Mouse (Mus musculus): Measurements from ENCODE around the gene Ccdc24. TPM values are rescaled to one million over a fixed set of nuclear protein-coding genes. Genes with fewer than 3 reads are reported as not detected.

The Ccdc24 gene
- total and polyA plus RNA-seq, 2 experiments from 2014 or later: 0.27 to 1.4 TPM

DNA sequence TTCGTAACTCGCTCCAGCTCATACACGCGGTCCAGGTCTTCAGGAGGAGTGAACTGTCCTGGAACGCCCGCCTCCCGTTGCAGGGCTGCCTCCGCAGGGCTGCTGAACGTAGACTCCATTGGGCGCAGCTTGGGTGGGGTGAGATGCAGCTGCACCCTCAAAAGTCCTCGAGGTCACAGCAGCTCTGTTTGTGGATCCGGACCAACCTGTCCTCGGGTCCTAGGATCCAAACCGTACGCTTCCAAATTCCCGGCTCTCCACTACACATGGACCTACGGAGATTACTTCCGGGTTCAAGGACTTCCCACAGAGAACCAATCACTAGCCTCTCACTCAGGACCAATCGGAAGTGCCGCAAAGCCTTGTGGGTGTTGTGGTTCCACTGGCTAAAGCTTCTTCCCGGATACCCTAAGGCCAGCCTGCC lies 19.4 kb upstream of the Ccdc24 start, which contains the start of gene Dph2:
TSS of gene Dph2 (minus strand) at position 295 of the 424 bp plus-strand sequence.
- Histone ChIP-seq H3K4me1 (ENCODE audit: control insufficient read depth, insufficient read depth) (peaks cover 4% of the 10 kb centered on the region; the same call in 1 of the 2 replicates), H3K4me3 (ENCODE audit: low read depth, low read length) (peak within 1 kb of the TSS; percentile 63), H3K27ac (ENCODE audit: low read depth) (no peak within 1 kb of the TSS), H3K36me3 (replicated peaks; ENCODE audit: control insufficient read depth, insufficient read depth, low read length) (peaks cover 23% of the 10 kb centered on the region), H3K9ac (replicated peaks; ENCODE audit: low read depth, low read length) (peak within 1 kb of the TSS; percentile 36), H3K4me2 (ENCODE audit: low read depth, low read length) (peak within 1 kb of the TSS; percentile 79), H3K27me3 (ENCODE audit: control insufficient read depth, insufficient read depth, low read length) (no peaks in the 10 kb centered on the region), H3K9me3 (replicated peaks; ENCODE audit: control insufficient read depth, low read length) (no peaks in the 10 kb centered on the region)
- 1% methylated on average over 21 of the region's 21 CpGs for WGBS
- TF ChIP-seq CTCF (IDR thresholded peaks at IDR 0.05; ENCODE audit: low read depth) (no peak), EP300 (IDR thresholded peaks at IDR 0.05; ENCODE audit: low read depth) (no peak)
- DNase-seq (ENCODE audit: low spot score) (peak; percentile 94), ATAC-seq (ENCODE audit: insufficient read depth, low read depth) (peak; percentile 84)

DNA sequence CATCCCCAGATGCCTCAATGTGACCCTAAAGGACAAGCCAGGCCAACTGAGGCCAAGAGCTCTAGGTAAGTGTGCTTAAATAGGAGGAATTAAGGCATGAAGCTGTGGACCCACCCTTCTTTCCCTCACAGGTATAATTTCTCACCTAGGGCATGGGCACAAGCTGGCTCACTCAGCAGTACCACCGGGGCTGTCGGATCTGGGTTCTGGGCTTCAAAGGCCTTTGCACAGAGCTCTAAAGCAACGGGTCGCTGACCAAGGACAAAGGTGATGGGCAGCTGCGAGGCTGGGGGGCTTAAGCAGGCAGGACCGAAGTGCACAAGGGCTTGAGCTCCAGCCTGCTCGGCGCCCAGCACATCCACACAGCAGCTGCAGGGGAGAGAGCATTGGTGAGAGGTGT lies 18.4 kb upstream of the Ccdc24 start:
- 80% methylated on average over 8 of the region's 8 CpGs for WGBS
- Histone ChIP-seq H3K27ac (ENCODE audit: low read depth) (no peak overlapping the region), H3K4me1 (ENCODE audit: control insufficient read depth, insufficient read depth) (peaks cover 4% of the 10 kb centered on the region; the same call in 1 of the 2 replicates), H3K27me3 (ENCODE audit: control insufficient read depth, insufficient read depth, low read length) (no peaks in the 10 kb centered on the region), H3K36me3 (replicated peaks; ENCODE audit: control insufficient read depth, insufficient read depth, low read length) (peaks cover 16% of the 10 kb centered on the region), H3K4me2 (ENCODE audit: low read depth, low read length) (peak overlapping the region; percentile 79; the same call in 1 of the 2 replicates), H3K4me3 (ENCODE audit: low read depth, low read length) (no peak overlapping the region), H3K9me3 (replicated peaks; ENCODE audit: control insufficient read depth, low read length) (no peaks in the 10 kb centered on the region), H3K9ac (replicated peaks; ENCODE audit: low read depth, low read length) (no peak overlapping the region)
- no peak for DNase-seq (ENCODE audit: low spot score)
- TF ChIP-seq CTCF (IDR thresholded peaks at IDR 0.05; ENCODE audit: low read depth) (no peak), EP300 (IDR thresholded peaks at IDR 0.05; ENCODE audit: low read depth) (no peak)
- ATAC-seq (ENCODE audit: insufficient read depth, low read depth): no peak

DNA sequence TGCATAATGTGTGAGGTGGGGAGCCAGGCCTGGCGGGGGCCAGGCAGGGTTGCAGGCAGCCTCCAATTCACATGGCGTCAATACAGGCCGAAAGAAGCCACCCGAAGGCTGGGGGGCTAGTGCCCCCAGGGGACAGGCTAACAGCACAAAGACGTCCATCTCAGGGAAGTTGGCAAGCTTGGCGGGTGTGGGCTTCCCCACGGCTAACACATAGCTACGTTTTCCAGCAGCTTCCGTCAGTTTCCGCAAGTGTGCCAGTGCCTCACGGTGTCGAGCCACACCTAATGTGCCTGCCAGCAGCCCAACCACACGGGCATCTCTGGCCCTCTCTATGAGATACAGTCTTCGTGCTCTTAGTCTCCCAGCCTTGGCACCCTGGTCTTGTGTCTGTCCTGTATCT lies 17.7 kb upstream of the Ccdc24 start:
- H3K4me3 ChIP-seq (ENCODE audit: low read depth, low read length): no peak overlapping the region
- H3K9ac ChIP-seq (replicated peaks; ENCODE audit: low read depth, low read length): no peak overlapping the region
- TF ChIP-seq CTCF (IDR thresholded peaks at IDR 0.05; ENCODE audit: low read depth) (no peak), EP300 (IDR thresholded peaks at IDR 0.05; ENCODE audit: low read depth) (no peak)
- DNase-seq (ENCODE audit: low spot score) (no peak), ATAC-seq (ENCODE audit: insufficient read depth, low read depth) (no peak)
- H3K27ac ChIP-seq (ENCODE audit: low read depth): no peak overlapping the region
- H3K4me2 ChIP-seq (ENCODE audit: low read depth, low read length): no peak overlapping the region
- no peaks in the 10 kb centered on the region for H3K27me3 ChIP-seq (ENCODE audit: control insufficient read depth, insufficient read depth, low read length)
- WGBS: 90% methylated on average over 14 of the region's 14 CpGs
- peaks cover 4% of the 10 kb centered on the region; the same call in 1 of the 2 replicates for H3K4me1 ChIP-seq (ENCODE audit: control insufficient read depth, insufficient read depth)
- H3K9me3 ChIP-seq (replicated peaks; ENCODE audit: control insufficient read depth, low read length): no peaks in the 10 kb centered on the region
- H3K36me3 ChIP-seq (replicated peaks; ENCODE audit: control insufficient read depth, insufficient read depth, low read length): peaks cover 23% of the 10 kb centered on the region

DNA sequence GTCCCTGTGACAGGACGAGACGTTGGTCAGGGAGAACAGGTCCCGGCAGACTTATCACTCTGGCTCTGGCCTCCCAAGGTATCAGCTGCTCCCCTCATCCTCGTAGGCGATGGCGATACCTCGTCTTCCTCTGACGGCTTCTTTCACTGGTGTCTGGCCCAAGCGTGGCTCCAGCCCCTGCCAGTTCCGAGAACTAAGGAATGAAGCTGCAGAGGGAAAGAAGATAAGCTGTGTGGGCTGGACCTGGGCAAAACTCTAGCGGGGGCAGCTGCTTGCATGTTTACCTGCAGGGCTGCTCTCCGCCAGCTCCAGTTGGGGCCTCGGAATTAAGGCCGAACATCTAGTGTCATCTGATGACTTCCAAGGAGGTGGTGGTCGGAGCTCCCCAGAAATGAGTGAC lies 17.1 kb upstream of the Ccdc24 start:
- peaks cover 4% of the 10 kb centered on the region; the same call in 1 of the 2 replicates for H3K4me1 ChIP-seq (ENCODE audit: control insufficient read depth, insufficient read depth)
- H3K9ac ChIP-seq (replicated peaks; ENCODE audit: low read depth, low read length): no peak overlapping the region
- H3K4me3 ChIP-seq (ENCODE audit: low read depth, low read length): no peak overlapping the region
- 81% methylated on average over 15 of the region's 15 CpGs for WGBS
- H3K36me3 ChIP-seq (replicated peaks; ENCODE audit: control insufficient read depth, insufficient read depth, low read length): peaks cover 25% of the 10 kb centered on the region
- TF ChIP-seq CTCF (IDR thresholded peaks at IDR 0.05; ENCODE audit: low read depth): no peak
- TF ChIP-seq EP300 (IDR thresholded peaks at IDR 0.05; ENCODE audit: low read depth): no peak
- H3K9me3 ChIP-seq (replicated peaks; ENCODE audit: control insufficient read depth, low read length): no peaks in the 10 kb centered on the region
- no peak for DNase-seq (ENCODE audit: low spot score)
- no peak for ATAC-seq (ENCODE audit: insufficient read depth, low read depth)
- H3K27me3 ChIP-seq (ENCODE audit: control insufficient read depth, insufficient read depth, low read length): no peaks in the 10 kb centered on the region
- H3K4me2 ChIP-seq (ENCODE audit: low read depth, low read length): no peak overlapping the region
- no peak overlapping the region for H3K27ac ChIP-seq (ENCODE audit: low read depth)

DNA sequence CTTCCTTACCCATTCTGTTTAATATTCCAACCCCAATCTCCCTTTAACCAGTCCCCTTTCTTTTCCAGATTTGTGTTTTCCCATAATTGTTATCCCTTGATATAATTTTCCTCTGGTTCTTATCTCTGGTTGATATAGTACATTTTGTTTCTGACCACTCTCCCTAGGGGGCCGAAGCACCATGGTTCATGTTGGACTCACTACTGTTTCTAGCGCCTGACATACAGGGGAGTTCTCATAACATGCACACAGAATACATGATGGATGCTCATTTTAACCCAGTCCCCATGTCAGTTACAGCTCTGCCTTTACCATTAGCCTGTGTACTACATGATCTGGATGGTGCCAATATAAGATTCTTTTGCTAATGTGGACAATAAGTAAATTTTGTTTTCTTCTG lies 15.6 kb upstream of the Ccdc24 start:
- no peak overlapping the region for H3K9ac ChIP-seq (replicated peaks; ENCODE audit: low read depth, low read length)
- no peak overlapping the region for H3K4me2 ChIP-seq (ENCODE audit: low read depth, low read length)
- TF ChIP-seq CTCF (IDR thresholded peaks at IDR 0.05; ENCODE audit: low read depth) (no peak), EP300 (IDR thresholded peaks at IDR 0.05; ENCODE audit: low read depth) (no peak)

DNA sequence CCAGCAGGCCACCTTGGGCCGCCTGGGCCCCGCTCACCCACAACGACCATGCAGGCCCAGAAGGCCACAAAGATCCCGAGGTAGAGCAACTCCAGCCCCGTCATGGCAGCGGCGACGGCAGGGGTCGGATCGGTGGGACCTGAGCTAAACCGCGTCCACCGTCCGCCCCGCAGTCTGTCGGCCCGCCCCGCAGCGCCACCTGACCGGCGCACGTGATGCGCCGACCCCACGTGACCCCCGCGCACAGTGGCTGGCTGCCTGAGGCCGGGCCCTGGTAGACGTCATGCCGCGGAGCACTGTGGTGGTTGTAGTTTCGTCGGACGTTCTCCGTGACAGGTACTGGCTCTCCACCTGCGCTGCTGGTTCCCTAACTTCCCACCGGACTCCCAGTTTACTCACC lies 14.8 kb upstream of the Ccdc24 start, which contains the start of gene Atp6v0b:
TSS of gene Atp6v0b (minus strand) at position 201 of the 400 bp plus-strand sequence.
- H3K27ac ChIP-seq (ENCODE audit: low read depth): peak within 1 kb of the TSS; percentile 54

More for the DNA sequence above, 15.6 kb upstream of the Ccdc24 start:
- ATAC-seq (ENCODE audit: insufficient read depth, low read depth) (no peak), DNase-seq (ENCODE audit: low spot score) (no peak)
- Histone ChIP-seq H3K4me1 (ENCODE audit: control insufficient read depth, insufficient read depth) (peaks cover 4% of the 10 kb centered on the region; the same call in 1 of the 2 replicates), H3K9me3 (replicated peaks; ENCODE audit: control insufficient read depth, low read length) (no peaks in the 10 kb centered on the region), H3K27ac (ENCODE audit: low read depth) (no peak overlapping the region), H3K36me3 (replicated peaks; ENCODE audit: control insufficient read depth, insufficient read depth, low read length) (peaks cover 25% of the 10 kb centered on the region), H3K27me3 (ENCODE audit: control insufficient read depth, insufficient read depth, low read length) (no peaks in the 10 kb centered on the region), H3K4me3 (ENCODE audit: low read depth, low read length) (no peak overlapping the region)
- WGBS: 68% methylated on average over 2 of the region's 2 CpGs

More for the DNA sequence above, 14.8 kb upstream of the Ccdc24 start, which contains the start of gene Atp6v0b:
- ATAC-seq (ENCODE audit: insufficient read depth, low read depth) (peak; percentile 89), DNase-seq (ENCODE audit: low spot score) (peak; percentile 89)
- Histone ChIP-seq H3K27me3 (ENCODE audit: control insufficient read depth, insufficient read depth, low read length) (no peaks in the 10 kb centered on the region), H3K9me3 (replicated peaks; ENCODE audit: control insufficient read depth, low read length) (no peaks in the 10 kb centered on the region), H3K4me2 (ENCODE audit: low read depth, low read length) (peak within 1 kb of the TSS; percentile 97), H3K9ac (replicated peaks; ENCODE audit: low read depth, low read length) (peak within 1 kb of the TSS; percentile 77), H3K36me3 (replicated peaks; ENCODE audit: control insufficient read depth, insufficient read depth, low read length) (peaks cover 25% of the 10 kb centered on the region), H3K4me3 (ENCODE audit: low read depth, low read length) (peak within 1 kb of the TSS; percentile 90), H3K4me1 (ENCODE audit: control insufficient read depth, insufficient read depth) (peaks cover 4% of the 10 kb centered on the region; the same call in 1 of the 2 replicates)
- TF ChIP-seq CTCF (IDR thresholded peaks at IDR 0.05; ENCODE audit: low read depth): no peak
- peak; percentile 70; the same call in 1 of the 2 replicates for TF ChIP-seq EP300 (IDR thresholded peaks at IDR 0.05; ENCODE audit: low read depth)
- WGBS: under 1% methylated on average over 37 of the region's 37 CpGs
